Mouse (Mus musculus) bone marrow macrophage, adult 2 months (primary cell): Measurements from ENCODE around the gene Psmb3. TPM values are rescaled to one million over a fixed set of nuclear protein-coding genes. Genes with fewer than 3 reads are reported as not detected.

ENCODE experiments used
- H3K27ac ChIP-seq: 2 replicates; pipeline ENCODE4 v1.5.1; 2012; ENCODE audit warnings: low read depth, low read length; ENCODE audit not compliant: insufficient read depth
- H3K4me1 ChIP-seq: 2 replicates; pipeline ENCODE4 v1.6.1; 2012; ENCODE audit warnings: low read length; ENCODE audit not compliant: control insufficient read depth, insufficient read depth
- H3K4me3 ChIP-seq: 2 replicates; pipeline ENCODE4 v1.5.1; 2012; ENCODE audit warnings: mild to moderate bottlenecking, low read length, moderate library complexity; ENCODE audit not compliant: insufficient read depth
- CTCF ChIP-seq: IDR thresholded peaks from 2 replicates; pipeline ENCODE4 v1.5.1; 2012; ENCODE audit warnings: low read depth, mild to moderate bottlenecking, low read length, moderate library complexity
- POLR2A ChIP-seq: IDR thresholded peaks from 2 replicates; pipeline ENCODE4 v1.6.1; 2012; ENCODE audit warnings: mild to moderate bottlenecking, low read depth, low read length, borderline replicate concordance
- polyA plus RNA-seq: library from polyadenylated mRNA; stranded (reverse); fragments of >200 nt; gene quantifications from 2 replicates; pipeline ENCODE4 v1.2.4, GENCODE M21; 2012; ENCODE audit not compliant: missing spikeins, insufficient read depth, insufficient read length

The Psmb3 gene
- polyA plus RNA-seq, 1 experiment: 125 TPM

GRCm38 (mm10) chr11:97747773-97748172, 44.6 kb downstream of the Psmb3 start:
- Histone ChIP-seq H3K4me3 (no peak overlapping the region), H3K4me1 (peaks cover 10% of the 10 kb centered on the region), H3K27ac (no peak overlapping the region)
- no peak for TF ChIP-seq CTCF
- TF ChIP-seq POLR2A: no peak

- Histone ChIP-seq H3K4me3 (no peak overlapping the region), H3K27ac (no peak overlapping the region), H3K4me1 (peaks cover 7% of the 10 kb centered on the region)
- no peak for TF ChIP-seq POLR2A
- TF ChIP-seq CTCF: no peak
These were observed 45.3 kb downstream of the Psmb3 start for GRCm38 (mm10) chr11:97748496-97748895.

DNA sequence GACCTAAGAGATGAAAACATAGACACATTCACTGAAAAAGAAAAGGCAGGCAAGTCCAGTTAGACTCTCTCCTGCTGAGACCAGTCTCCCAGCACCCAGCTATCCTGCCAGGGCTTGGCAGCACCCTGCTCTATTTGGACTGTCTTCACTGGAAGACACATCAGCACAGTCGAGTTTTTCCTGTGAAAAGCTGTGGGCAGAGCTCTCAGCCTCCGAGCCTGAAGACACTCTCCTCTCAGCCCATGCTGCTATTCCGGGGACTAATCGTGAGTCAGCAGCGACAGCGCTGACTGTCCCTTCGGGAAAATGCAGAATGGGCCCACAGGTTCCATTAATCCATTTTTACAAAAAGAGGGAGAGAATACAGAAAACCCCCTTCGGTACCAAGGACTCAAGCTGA, 50.1 kb downstream of the Psmb3 start:
- Histone ChIP-seq H3K4me3 (no peak overlapping the region), H3K27ac (no peak overlapping the region), H3K4me1 (peaks cover 24% of the 10 kb centered on the region)
- no peak for TF ChIP-seq CTCF
- TF ChIP-seq POLR2A: no peak

GRCm38 (mm10) chr11:97758125-97758524, 54.9 kb downstream of the Psmb3 start:
- TF ChIP-seq CTCF (no peak), POLR2A (no peak)
- no peak overlapping the region for H3K27ac ChIP-seq
- H3K4me3 ChIP-seq: no peak overlapping the region
- peaks cover 18% of the 10 kb centered on the region for H3K4me1 ChIP-seq

DNA sequence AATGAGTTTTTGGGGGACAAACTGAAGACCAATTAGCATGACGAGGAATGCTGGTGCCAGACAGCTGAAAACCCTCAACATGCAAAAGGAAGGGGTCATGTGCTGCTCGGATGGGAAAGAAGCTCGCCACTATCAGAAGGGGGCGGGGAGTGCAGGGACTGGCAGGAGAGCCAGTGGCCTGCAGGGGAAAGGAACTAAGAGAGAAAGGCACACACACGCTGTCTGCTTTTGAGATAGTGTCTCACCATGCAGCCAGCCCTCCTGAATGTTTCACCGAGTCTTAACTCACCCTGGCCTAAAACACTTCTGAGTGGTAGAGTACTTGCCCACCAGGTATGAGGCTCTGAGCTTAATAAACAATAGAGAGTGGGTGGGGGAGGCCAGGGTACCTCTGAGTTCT, 55.7 kb downstream of the Psmb3 start:
- Histone ChIP-seq H3K4me3 (no peak overlapping the region), H3K27ac (no peak overlapping the region), H3K4me1 (peaks cover 15% of the 10 kb centered on the region)
- TF ChIP-seq POLR2A (no peak), CTCF (no peak)

DNA sequence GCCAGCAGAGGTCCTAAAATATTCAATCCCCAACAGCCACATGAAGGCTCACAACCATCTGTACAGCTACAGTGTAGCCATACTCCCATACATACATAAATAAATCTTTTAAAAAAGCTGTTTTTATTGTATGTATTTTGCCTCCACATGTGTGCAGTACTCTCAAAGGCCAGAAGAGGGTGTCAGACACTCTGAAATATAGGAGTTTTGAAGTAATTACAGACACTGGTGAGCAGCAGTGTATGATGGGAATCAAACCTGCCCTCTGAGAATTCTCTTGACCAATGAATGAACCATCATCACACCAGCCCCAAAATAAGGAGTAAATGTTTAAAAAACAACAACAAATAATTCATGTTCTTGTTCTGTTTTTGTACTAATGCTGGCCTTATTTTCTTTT, 58.4 kb downstream of the Psmb3 start:
- Histone ChIP-seq H3K4me3 (no peak overlapping the region), H3K4me1 (peaks cover 8% of the 10 kb centered on the region), H3K27ac (no peak overlapping the region)
- TF ChIP-seq CTCF: no peak
- TF ChIP-seq POLR2A: no peak

Other genes with a start within 250 kb of the Psmb3 start
- not detected in 2 replicates for gene 4933428G20Rik, start 203.1 kb upstream of the Psmb3 start, polyA plus RNA-seq
- not detected in 2 replicates for gene Srcin1, start 127.2 kb upstream of the Psmb3 start, polyA plus RNA-seq
- gene Epop, start 73.7 kb upstream of the Psmb3 start, polyA plus RNA-seq: 2.5 and 3.0 TPM in 2 replicates
- 40.4 and 48.7 TPM in 2 replicates for gene Mllt6, start 40.0 kb upstream of the Psmb3 start, polyA plus RNA-seq
- 45.2 and 50.2 TPM in 2 replicates for gene Cisd3, start 17.6 kb upstream of the Psmb3 start, polyA plus RNA-seq
- gene Pcgf2, start 2.9 kb upstream of the Psmb3 start, polyA plus RNA-seq: 12.3 and 13.6 TPM in 2 replicates
- gene Pip4k2b, start 41.3 kb downstream of the Psmb3 start, polyA plus RNA-seq: 25.3 and 26.0 TPM in 2 replicates
- gene Cwc25, start 63.2 kb downstream of the Psmb3 start, polyA plus RNA-seq: 19.1 and 19.8 TPM in 2 replicates
- not detected in 2 replicates for gene 1700001P01Rik, start 72.5 kb downstream of the Psmb3 start, polyA plus RNA-seq
- gene Rpl23, start 79.0 kb downstream of the Psmb3 start, polyA plus RNA-seq: 854 and 1,184 TPM in 2 replicates
- gene Lasp1, start 95.6 kb downstream of the Psmb3 start, polyA plus RNA-seq: 194 and 201 TPM in 2 replicates
- gene B230217C12Rik, start 137.4 kb downstream of the Psmb3 start, polyA plus RNA-seq: 1.8 and 2.4 TPM in 2 replicates
- gene Fbxo47, start 180.8 kb downstream of the Psmb3 start, polyA plus RNA-seq: 0.67 and 1.5 TPM in 2 replicates